Mouse (Mus musculus) left cerebral cortex, postnatal 36 days (tissue): ENCODE results near the gene Tlr5. TPM values are rescaled to one million over a fixed set of nuclear protein-coding genes. Genes with fewer than 3 reads are reported as not detected.

ENCODE experiments used
- DNase-seq, 2 experiments: peaks; one replicate each; pipeline ENCODE4 v3.0.0; 2021 to 2022; ENCODE audit warnings: low spot score in 2 of 2, mixed read lengths in 1 of 2
- intact Hi-C: fragments of 180-260 bp; cut with DNase I; formaldehyde crosslinking; loops from one replicate; pipeline ENCODE4 v1.15.1; 2025
- total RNA-seq, 2 experiments: library from RNA; stranded (reverse); gene quantifications; 2 replicates each; pipeline ENCODE4 v1.2.3; 2021

Gene Tlr5
- total RNA-seq, result under 1 TPM; 0.20 to 0.27 TPM

DNA sequence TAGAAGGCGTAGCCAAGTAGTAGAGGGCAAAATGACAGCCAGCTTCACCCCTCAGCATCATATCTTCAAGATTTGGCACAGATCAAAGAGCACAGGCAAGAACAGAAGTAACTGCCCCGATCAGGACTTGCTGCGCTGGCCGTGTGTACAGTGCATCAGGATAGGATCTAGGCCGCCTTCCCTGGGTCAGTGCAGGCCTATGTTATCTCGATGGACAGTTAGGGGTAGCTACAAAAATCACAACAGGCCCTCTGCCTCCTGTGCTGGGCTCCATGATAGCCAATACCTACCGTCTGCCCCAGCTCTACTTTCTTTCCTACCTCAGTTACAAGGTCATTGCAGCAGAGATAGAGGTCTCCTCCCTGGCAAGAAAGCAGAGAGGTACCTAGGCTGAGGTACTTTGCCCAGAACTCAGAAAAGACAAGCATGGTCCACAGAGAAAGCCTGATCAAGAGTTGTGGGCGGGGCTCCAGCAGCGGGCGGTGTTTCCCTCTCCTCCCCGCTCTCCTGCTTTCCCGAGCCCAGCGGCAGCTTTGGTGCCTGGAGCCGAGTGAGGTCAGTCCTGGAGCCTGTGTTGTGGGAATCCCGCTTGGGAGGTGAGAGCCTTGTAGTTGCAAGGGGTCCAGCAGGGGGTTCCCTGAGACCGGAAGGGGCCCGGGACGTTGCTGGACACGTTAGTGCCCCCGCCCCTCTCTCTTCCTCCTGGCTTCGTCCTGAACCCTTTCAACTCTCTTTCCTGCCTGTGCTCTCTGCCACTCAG, at the start of gene Tlr5:
TSS of gene Tlr5 (plus strand) at position 502 of the 760 bp plus-strand sequence.
- intact Hi-C loops, result loop anchor here (5.0 kb wide), 1 partner anchor 47 kb away; no protein-coding TSS in a partner anchor
- DNase-seq, result no peak

- intact Hi-C loops, result loop anchor here (5.0 to 10.0 kb wide), 2 partner anchors 52 to 111 kb away; no protein-coding TSS in a partner anchor
- no peak for DNase-seq
Observed at GRCm38 (mm10) chr1:182905669-182906068, 48.9 kb upstream of the Tlr5 start.

DNA sequence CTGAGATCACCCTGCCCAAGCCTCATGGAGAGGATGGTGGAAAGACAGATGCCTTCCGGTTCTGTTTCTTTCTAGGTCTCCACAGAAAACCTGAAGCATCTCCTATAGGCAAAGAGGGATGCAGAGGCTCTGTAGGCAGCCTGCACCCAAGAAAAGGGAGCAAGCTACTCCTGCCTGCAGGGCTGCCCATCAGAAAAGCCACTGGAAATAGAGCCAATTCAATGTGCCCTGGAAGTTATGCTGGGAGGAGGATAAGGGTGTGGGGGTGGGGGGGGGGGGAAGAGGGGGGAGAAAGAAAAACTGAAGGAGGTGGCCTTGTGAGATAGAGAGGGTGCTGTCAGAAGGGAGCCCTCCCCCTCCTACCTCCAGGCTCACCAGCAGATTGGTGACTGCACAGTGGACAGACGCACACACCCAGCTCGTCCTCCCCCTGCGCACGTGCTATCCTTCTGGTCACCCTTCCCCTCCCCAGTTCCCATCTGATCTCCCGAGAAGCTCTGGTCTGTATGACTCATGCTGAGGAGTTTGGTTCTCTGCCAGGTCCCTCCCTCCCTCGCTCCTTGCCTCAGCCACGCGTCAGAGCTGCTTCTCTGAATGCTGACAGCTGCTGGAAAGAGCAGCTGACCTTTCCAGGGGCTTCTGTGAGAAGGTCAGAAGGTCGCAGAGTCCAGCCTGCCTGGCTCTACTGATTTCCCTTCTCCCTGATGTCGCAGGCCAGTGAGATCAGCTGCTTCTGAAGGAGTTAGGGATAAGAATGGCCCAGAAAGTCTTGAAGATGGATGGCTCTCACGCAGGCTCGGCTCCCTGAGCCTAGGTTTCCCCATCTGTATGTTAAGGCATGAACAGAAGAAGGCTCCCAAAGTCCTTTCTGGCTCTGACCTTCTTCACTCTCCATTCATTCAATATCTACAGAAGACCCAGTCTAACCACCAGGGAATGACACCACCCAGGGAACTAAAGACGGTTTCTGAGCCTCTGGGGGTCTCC, 46.2 kb upstream of the Tlr5 start:
- intact Hi-C loops, result loop anchor here (5.0 to 10.0 kb wide), 2 partner anchors 49 to 114 kb away; no protein-coding TSS in a partner anchor
- peak; percentile 89 to 90 for DNase-seq

DNA sequence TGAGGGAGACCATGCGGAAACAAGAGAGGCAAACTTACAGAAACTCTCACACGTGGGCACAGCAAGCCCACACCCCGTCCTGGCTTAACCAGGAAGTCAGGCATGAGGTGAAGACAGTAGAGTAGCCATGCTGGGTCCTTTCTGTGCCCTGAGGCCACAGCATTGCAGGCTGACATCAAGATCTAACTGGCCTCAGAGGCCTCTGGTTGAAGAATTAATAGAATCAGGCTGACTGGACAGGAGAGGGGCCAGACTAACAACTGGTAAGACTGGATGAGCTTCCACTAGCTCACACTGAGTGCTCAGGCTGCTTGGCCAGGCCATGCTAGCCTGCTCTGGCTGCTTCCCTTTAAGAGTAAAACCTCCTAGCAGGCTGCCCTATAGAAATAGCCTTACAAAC, 45.5 kb upstream of the Tlr5 start:
- no peak for DNase-seq
- intact Hi-C loops, result loop anchor here (5.0 to 10.0 kb wide), 2 partner anchors 48 to 114 kb away; no protein-coding TSS in a partner anchor

- DNase-seq, result no peak
- intact Hi-C loops, result loop anchor here (5.0 to 10.0 kb wide), 2 partner anchors 48 to 115 kb away; no protein-coding TSS in a partner anchor
Observed at GRCm38 (mm10) chr1:182909596-182909995, 45.0 kb upstream of the Tlr5 start.

DNA sequence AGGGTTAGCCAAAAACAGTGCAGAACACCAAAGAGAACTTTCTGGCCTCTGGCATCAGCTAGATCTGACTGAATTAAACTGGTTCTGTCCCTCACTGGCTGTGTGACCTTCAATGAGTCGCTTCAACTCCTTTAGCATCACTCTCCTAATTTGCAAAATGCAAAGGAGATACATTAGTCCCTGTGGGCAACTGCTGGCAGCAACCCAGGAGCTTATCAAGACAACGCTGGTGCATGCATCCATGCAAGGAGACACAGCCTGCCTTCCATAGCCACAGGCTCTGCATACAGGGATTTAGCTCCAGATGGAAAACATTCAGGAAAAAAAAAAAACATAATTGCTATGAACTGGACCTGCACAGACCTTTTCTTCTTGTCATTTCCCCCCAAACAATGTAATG, 42.0 kb upstream of the Tlr5 start:
- intact Hi-C loops, result no loop called here
- no peak for DNase-seq

DNA sequence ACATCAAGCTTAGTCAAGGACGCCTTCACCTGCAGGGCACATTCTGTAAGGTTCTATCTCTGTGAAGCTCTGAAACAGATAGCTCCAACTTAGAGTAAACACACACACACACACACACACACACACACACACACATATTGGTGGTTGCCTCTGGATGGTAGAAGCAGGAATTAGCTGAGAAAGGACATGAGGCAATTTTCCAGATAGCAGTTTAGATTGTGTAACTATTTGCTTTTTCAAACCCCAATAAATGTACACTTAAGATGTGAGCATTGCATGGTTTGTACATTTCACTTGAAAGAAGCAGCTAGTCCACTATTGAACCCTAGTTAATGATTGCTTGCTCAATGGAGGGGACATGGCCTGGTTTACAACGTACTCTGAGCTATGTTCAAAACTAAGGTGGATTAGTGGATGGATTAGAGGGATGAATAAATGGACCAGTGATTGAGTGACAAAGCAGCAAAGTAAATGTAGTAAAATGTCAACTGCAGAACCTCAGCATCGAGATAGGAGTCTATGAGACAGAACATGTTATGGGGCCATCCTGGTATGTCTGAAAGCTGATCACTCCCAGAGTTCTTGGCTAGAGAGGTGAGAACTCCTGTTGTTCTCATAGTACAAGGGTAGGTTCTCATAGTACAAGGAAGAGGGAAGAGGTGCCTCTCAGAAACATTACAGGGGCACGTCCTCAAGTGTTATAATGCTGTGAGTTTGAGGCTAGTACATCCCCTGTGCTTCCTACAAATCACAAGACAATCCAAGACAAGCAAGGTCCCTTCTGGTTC, 40.3 kb upstream of the Tlr5 start:
- intact Hi-C loops, result no loop called here
- no peak for DNase-seq

DNA sequence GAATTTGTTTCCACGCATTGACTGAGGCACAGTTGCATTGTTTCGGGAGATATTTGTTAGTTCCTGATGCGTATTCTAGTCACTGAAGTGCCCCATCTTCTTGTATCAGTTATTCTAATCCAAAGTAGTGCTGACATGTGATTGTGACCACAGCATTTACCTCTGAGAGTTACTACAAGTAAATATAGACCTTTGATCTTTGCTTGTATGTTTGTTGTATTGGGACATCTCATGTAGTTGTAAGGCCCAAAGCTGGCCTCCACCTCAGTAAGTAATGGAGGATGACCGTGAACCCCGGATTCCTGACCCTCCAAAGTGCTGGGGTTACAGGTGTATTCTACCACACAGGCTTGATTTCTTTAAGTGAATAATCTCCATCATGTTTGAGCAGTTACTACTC, 38.4 kb upstream of the Tlr5 start:
- no peak for DNase-seq
- intact Hi-C loops, result no loop called here

DNA sequence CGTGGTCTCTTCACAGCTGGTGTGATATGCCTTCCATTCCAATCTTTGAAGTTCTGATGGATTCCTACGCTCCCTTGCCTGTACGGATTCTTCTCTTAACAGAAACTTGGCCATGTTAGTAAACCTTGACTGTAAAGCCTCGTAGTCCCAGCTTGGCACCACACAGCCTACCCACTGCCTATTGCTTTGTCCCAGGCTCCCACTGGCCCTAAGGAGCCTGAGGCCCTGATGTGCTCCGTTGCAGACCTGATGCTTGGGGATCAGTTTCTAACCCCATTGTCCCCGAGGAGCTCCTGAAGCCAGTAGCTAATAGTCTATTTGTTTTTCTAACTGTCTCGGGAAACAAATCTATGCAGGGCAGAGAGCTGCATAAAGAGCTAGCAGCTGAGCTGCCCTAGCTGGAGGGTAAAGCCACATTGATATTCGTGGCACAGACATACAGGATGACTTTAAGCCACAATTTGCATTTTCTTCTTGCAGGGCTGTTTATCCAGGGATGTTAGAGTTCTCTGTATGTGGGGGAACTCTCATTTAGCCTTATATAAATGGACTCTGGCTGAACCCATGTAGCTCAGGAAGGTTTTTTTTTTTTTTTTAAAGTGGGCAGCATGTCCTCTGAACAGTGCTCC, 35.8 kb upstream of the Tlr5 start:
- no peak for DNase-seq
- intact Hi-C loops, result no loop called here

DNA sequence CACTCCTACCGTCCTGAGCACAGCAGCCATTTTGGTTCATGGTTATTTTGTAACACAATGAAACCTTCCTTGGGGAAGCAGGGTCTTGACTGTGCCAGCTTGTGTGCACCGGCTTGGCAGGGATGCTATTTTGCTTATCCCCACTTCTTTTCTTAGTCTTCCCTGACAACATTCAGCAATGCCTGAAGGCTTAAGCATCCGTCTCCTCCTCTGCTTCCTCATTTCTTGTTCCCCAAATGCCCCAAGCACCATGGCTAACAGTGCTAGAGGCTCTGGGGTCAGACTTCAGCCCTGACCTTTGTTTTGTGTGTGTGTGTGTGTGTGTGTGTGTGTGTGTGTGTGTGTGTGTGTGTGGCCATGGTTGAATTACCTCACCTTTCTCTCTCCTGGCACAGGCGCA, 31.8 kb upstream of the Tlr5 start:
- DNase-seq, result no peak
- intact Hi-C loops, result no loop called here

- no peak for DNase-seq
- intact Hi-C loops, result no loop called here
Observed at GRCm38 (mm10) chr1:182926465-182926864, 28.1 kb upstream of the Tlr5 start.

- intact Hi-C loops, result no loop called here
Observed at GRCm38 (mm10) chr1:182927878-182928851, 26.4 kb upstream of the Tlr5 start.

DNA sequence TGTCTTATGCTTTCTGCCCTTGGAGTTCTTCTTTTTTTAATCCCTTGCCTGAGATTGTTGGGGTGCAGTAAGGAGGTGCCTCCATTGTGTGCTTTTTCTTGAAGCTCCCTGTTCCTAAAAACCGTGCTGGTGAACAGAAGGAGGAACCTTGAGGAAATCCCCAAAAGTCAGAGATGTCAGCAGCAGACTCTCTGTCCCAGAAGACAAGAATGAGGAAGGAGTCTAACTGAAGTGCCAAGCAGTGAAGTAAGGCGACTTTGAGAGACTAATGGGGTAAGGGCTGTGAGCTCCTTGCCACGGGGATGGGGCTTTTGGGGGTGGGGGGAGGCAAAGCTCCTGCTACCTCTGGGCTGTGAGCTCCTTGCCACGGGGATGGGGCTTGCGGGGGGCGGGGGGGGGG, 19.1 kb upstream of the Tlr5 start:
- no peak for DNase-seq
- intact Hi-C loops, result no loop called here

More at GRCm38 (mm10) chr1:182927878-182928851, 26.4 kb upstream of the Tlr5 start:
- DNase-seq, result no peak

GRCm38 (mm10) chr1:182937486-182938120, 17.0 kb upstream of the Tlr5 start:
- intact Hi-C loops, result no loop called here

DNA sequence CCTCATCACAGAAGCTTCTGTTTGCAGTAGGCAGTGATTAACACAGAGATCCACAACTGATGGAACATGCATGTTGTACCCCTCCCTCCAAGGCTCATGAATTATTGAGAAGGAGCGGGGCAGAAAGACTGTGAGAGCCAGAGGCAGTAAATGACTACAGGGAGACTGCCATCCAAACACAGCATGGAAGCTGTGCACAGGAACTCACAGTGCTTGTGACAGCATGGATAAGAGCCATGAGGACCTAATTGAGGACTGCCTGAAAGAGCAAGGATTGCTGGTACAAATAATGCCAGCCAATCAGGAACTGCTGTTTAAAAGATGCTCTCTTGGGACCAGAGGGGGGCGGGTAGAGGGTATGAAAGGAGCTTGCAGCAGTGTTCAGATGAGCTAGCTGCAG, 12.7 kb upstream of the Tlr5 start:
- intact Hi-C loops, result no loop called here
- no peak for DNase-seq

More at GRCm38 (mm10) chr1:182937486-182938120, 17.0 kb upstream of the Tlr5 start:
- no peak for DNase-seq

DNA sequence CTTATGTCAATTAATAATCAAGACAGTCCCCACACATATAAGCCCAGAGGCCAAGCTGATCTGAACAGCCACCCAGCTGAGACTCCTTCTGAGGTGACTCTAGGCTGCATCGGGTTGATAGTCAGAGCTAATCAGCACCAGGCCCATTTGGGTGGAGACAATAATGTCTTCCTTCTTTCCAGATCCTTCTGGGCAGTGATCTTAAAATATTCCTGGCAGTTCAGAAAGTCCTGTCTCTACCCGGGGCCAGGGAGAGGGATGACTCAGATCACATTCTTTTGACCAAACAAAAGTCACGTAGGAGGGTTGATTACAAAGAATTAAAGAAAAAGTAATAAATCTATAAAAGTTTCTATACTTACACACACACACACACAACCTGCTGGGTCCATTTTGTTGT, 10.7 kb upstream of the Tlr5 start:
- intact Hi-C loops, result no loop called here
- DNase-seq, result no peak

- no peak for DNase-seq
- intact Hi-C loops, result no loop called here
Observed at GRCm38 (mm10) chr1:182944638-182945037, 9.9 kb upstream of the Tlr5 start.
